Mouse (Mus musculus): ENCODE data around the gene Lpcat1.

Lpcat1 gene

GRCm38 (mm10) chr13:73446494-73446893 is 20.5 kb upstream of the Lpcat1 start:
- in situ Hi-C loops (cut with MseI, MboI): no loop called here

- in situ Hi-C loops (cut with MseI, MboI): no loop called here
Observed at GRCm38 (mm10) chr13:73446943-73447342, 20.1 kb upstream of the Lpcat1 start.

DNA sequence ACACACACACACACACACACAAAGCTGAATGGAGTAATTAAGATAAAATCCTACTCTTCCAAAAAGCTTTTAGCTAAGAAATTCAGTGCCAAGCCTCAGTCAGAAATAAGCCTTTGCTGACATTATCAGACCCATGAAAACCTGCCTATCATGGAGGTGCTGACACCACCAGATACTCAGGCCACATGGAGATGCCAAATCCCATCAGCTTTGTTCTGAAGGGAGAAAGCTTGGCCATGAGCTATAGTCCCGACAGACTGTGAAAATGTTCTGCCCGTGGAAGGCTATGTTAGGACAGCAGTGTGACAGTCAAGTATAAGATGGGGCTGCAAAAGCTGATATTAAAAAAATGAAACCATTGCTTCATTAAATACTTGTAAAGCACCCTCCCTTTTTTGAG is 19.5 kb upstream of the Lpcat1 start:
- in situ Hi-C loops (cut with MseI, MboI): no loop called here

GRCm38 (mm10) chr13:73448201-73448600 is 18.8 kb upstream of the Lpcat1 start:
- in situ Hi-C loops (cut with MseI, MboI): no loop called here

GRCm38 (mm10) chr13:73448723-73449122 is 18.3 kb upstream of the Lpcat1 start:
- in situ Hi-C loops (cut with MseI, MboI): no loop called here

GRCm38 (mm10) chr13:73453503-73454217 is 13.3 kb upstream of the Lpcat1 start:
- in situ Hi-C loops (cut with MseI, MboI): no loop called here

DNA sequence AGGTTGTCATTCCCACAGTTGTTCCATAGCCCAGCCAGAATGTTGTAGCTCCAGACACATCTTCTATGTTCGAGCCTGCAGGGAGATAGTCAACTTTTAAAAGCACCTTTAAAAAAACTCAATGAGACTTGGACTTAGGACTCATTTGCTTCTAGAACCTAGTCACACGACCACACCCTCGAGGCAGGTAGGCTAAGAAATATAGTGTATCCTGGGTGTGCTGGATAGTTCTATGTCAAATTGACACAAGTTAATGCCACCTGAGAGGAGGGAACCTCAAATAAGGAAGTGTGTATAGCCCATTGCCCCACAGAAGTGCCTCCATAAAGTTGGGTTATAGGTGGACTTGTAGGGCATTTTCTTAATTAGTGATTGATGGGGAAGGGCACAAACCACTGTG is 11.7 kb upstream of the Lpcat1 start:
- in situ Hi-C loops (cut with MseI, MboI): no loop called here

- in situ Hi-C loops (cut with MseI, MboI): no loop called here
Observed at GRCm38 (mm10) chr13:73457301-73457700, 9.7 kb upstream of the Lpcat1 start.

DNA sequence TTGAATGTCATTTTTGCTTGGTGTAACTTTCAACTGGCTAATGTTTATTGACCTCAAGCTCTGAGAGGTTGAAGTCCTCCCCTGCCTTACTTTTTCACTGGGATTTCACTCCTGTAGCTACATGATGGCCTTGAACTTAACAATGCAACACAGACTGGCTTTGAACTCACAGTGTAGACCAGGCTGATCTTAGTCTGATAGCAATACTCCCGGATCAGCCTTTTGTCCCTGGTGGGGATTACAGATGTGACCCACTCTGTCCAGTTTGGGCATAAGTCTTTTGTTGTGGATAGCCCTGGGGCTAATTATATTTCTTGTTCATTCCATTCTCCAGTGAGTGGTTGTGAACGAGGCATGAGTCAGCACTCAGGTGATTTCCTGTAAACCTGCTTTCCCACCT is 9.3 kb upstream of the Lpcat1 start:
- in situ Hi-C loops (cut with MseI, MboI): no loop called here

DNA sequence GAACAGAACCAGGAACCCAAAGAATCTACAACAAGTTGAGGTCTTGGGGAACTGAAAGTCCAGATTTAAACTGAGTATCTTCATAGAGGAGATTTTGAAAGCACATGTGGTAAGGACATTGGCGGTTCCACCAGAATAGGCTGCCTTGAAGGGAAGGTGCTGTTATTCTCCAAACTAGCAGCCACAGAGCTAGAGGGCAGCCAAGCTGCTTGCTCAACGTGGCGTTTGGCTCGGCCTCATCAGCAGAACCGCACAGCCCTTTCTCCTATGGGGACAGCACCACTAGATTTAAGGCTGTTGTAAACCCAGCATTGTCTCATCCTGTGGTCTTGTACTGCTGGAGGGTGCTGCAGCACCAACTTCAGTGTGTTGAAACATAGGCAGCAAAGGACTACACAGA is 8.3 kb upstream of the Lpcat1 start:
- in situ Hi-C loops (cut with MseI, MboI): no loop called here

DNA sequence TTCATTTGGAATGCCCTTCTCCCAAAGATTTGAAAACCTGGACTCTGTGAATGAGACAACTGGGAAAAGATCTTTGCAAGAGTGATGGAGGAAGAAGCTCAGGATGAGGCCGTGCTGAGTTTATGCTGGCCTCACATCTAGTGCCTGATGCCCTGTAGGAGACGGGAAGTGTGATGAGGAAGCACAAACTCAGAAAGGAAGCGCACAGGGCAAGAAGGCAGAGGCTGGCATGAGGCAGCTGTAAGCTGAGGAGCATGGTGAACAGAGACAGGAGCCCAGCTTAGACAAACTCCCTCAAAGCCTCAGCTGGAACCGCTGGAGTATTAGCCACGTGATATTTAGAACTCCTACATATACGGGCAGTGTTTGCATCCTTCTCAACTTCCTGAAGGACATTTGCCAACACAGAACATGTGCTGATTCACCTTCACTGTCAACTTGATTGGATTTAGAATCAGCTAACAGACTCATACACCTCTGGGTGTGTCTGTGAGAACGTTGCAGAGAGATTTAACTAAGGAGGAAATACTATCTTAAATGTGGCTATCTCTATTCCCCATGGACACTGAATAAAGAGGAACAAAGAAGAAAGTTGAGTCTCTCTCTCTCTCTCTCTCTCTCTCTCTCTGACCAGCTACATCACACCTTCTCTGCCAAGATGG is 7.7 kb upstream of the Lpcat1 start:
- in situ Hi-C loops (cut with MseI, MboI): no loop called here

DNA sequence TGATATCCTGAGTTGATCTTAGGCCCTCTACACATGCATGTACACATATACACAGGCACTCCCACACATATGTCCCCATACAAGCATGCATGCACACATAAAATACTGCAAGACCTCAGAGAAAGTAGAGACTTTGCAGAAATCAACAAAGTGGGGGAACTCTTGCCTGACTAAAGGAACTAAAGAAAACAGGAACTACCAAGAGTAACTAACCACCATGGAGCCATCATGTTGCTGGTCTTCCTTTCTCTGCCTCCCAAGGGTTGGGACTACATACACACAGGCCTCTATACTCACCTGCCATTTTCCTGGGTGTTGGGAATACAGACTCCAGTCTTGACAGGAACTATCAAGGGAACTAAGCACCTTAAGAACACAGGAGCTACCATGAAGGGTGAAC is 5.4 kb upstream of the Lpcat1 start:
- in situ Hi-C loops (cut with MseI, MboI): no loop called here

- in situ Hi-C loops (cut with MseI, MboI): no loop called here
Observed at GRCm38 (mm10) chr13:73465156-73465555, 1.8 kb upstream of the Lpcat1 start.

DNA sequence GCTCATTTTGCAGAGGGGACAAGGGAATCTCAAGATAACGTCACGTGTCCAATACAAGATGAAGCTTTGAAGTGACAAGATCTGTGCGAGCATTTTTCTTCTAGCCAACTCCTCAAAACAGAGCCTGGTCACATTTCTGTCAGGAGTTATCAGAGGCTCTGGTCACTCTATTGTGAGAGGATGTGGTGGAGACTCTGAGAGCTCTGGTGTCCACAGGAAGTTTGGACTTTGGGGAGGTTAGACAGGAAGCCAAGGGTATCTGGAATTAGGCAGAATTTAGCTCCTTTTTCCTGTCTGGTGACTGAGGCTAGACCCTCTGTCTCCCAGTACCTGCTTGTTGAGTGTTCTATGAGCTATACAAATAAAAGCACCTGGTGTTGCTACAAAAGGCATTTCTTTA is 586 bp upstream of the Lpcat1 start:
- in situ Hi-C loops (cut with MseI, MboI): no loop called here

DNA sequence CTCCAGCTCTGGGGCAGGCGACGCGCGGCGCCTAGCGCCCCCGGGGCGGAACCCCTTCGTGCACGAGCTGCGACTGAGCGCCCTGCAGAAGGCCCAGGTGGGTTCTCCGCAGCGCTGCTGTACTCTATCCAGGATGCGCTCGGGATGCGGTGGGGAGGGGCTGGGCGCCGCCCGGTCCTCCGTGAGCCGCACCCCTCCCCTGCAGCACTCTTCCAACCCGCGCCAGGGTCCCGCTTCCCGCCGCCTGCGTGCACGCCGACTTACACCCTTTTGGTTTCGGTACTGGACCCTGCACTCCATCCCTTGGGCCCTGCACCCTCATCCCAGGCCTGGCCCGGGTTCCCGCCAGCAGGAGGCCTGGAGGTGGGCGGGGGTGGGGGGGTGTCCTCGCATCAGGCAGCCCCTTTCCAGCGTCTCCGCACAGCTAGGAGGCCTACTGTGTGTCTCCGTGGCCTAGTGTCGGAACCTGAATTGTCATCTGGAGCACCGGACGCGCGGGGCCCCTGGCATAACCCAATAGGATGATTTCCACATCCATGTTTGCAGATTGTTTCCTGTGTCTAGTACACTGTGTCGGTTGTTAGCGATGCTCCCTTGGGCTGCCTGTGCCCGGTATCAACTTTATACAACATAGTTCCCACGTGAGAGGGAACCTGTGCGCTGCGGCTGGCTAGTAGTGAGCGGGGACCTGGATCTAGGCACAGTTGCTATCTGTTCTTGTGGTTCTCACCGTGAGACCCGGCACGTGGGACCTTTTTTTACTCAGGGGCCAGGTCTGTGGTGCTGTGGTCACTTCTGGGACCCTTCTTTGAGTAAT is 632 bp downstream of the Lpcat1 start:
- in situ Hi-C loops (cut with MseI, MboI): no loop called here

GRCm38 (mm10) chr13:73468834-73469233 is 1.8 kb downstream of the Lpcat1 start:
- in situ Hi-C loops (cut with MseI, MboI): no loop called here

DNA sequence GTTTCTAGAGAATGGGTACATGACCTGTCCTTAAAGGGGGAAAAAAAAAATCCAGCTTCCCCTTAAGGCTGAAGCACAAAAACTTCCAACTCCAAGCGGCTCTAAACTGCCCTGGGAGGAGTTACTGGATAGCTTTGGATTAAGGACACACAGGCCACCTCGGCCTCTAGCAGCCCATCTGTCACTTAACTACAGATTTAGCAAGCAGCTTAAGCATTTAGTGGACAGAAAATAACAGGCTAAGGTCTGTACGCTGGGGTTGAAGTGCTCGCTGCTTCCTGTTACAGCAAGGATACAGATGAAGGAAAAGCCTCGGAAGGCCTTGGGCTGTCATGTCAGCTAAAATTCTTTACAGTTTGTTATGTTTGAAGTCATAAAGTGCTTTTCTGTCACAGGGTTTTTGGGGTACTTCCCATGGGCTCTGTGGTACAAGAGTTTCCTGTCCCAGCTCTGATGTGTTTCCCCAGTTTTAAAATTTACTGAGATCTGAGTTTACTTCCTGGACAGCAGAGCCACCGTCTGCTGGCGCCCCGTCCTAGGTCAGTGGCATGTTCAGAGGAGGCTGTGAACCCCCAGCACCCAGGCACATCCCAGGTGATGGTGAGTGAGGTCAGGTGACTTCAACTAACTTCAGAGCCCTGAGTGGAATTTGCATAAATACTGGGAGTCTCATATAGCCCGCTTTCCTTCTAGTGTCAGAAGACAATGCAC is 2.4 kb downstream of the Lpcat1 start:
- in situ Hi-C loops (cut with MseI, MboI): no loop called here

DNA sequence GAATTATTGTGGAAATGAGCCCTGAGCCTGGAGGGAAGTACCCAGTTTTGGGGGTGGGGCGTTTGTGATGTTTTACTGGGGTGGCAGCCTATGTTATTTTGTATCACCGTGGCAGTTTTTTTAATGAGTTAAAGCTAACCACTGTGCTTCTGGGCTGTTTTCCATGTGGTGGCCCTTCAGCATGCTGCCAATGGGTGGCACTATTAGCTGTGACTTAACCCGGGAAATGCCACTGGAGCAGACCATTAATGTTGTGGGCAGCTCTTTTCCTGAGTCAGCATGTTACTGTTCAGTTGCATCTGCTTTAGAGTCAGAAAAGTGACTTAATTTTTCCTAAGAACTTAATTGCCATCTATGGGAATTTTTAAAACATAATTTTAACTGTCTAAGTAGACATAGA is 5.5 kb downstream of the Lpcat1 start:
- in situ Hi-C loops (cut with MseI, MboI): no loop called here

- in situ Hi-C loops (cut with MseI, MboI): no loop called here
Observed at GRCm38 (mm10) chr13:73473746-73474145, 6.7 kb downstream of the Lpcat1 start.

DNA sequence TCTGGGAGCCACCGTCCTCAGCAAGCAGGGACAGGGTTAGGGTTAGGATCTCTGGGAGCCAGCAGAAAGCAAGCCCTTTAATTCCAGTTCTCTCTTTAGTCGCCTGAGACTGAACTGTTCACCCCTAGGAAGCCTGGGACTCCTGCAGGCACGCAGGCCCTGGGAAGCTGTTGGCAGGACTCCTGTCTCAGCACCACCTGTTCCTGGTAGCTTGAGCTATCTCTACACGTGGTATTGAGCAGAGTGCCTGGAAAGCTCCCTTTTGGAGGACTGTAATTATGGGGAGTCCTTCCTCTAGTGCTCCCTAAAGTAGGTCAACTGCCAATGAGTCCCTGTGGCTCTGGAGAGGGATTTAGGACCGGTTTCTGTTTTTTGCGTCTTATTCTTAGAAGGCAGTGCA is 7.2 kb downstream of the Lpcat1 start:
- in situ Hi-C loops (cut with MseI, MboI): no loop called here

DNA sequence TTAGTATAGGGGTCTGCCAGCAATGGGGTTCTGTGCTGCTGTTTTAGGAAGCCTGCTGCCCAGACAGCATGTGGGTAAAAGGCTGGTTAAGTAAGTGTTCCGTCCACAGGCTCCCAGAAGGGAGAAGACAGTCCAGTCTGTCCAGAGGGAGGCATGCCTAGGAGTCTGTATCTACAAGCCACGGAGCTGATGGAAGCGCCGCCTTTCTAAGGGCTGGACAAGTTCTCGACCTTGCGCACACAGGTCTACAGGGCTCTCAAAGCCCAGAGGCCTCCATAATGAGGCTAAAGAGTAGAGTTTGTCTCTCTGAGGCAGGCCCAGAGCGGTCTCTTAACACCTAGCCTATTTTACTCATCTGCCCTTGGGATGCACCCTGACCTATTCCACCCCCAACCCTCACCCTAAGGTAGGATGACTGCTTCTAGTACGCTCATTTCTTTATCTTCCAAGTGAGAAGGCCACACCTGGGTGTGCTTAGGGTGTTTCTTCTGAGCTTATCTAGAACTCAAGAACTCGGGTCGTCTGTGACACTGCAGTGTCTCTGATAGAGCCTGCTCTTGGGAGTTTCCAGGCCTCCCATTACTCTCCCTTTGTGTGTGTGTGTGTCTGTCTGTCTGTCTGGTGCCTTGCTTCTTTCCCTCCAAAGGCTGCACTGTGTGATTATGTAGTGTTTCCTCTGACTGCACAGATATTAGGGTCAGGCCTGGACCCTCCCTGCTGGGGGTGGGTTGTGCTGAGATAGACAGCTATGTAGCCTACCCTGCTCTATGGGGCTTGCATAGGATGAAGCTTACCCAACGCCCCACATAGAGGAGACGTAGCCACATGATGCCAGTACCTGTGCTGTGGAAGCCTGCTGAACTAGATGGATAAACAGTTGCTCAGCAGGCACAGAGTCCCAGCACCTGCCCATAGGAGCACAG is 8.3 kb downstream of the Lpcat1 start:
- in situ Hi-C loops (cut with MseI, MboI): no loop called here

Measured in mouse trophoblast stem cell (cell line).